Mouse (Mus musculus) CH12.LX (cell line): Measurements from ENCODE around the gene Tmpo. TPM values are rescaled to one million over a fixed set of nuclear protein-coding genes. Genes with fewer than 3 reads are reported as not detected.

Experiments used
- DNase-seq: peaks from one replicate; pipeline ENCODE4 v3.0.0-alpha.2; 2013; ENCODE audit errors: extremely low read depth
- H3K27ac ChIP-seq: 2 replicates; pipeline ENCODE4 v1.5.1; 2012; ENCODE audit warnings: low read depth, mild to moderate bottlenecking, control low read depth, moderate library complexity; ENCODE audit not compliant: insufficient read depth
- H3K27me3 ChIP-seq: replicated peaks from 2 replicates; pipeline ENCODE3; 2012; ENCODE audit warnings: inconsistent platforms
- H3K36me3 ChIP-seq, 2 experiments: replicated peaks in 1 of 2; 2 replicates each; pipeline versions ENCODE3 to v1.6.1; 2012; ENCODE audit warnings: inconsistent platforms in 1 of 2, low read length in 1 of 2, mild to moderate bottlenecking in 1 of 2, mixed read lengths in 1 of 2, moderate library complexity in 1 of 2; ENCODE audit not compliant: control insufficient read depth in 1 of 2, insufficient read depth in 1 of 2
- H3K4me1 ChIP-seq, 2 experiments: 2 replicates each; pipeline ENCODE4 v1.6.1; 2012; ENCODE audit warnings: inconsistent platforms in 1 of 2, moderate library complexity in 1 of 2; ENCODE audit not compliant: insufficient read depth in 2 of 2, control insufficient read depth in 1 of 2
- H3K4me2 ChIP-seq: 2 replicates; pipeline ENCODE4 v1.6.1; 2012; ENCODE audit warnings: low read depth, mild to moderate bottlenecking, control low read depth; ENCODE audit not compliant: poor library complexity, insufficient read depth, severe bottlenecking
- H3K4me3 ChIP-seq, 3 experiments: fragments of 150-350 bp in 1 of 3; sonication (generic) in 1 of 3; replicated peaks in 1 of 3; 2 replicates each; pipeline versions ENCODE3 to v1.5.1; 2011 to 2012; ENCODE audit warnings: low read depth in 2 of 3, low read length in 2 of 3, mild to moderate bottlenecking in 2 of 3, moderate library complexity in 2 of 3, control low read depth in 1 of 3, improper control_type of control experiment in 1 of 3, inconsistent platforms in 1 of 3, mixed read lengths in 1 of 3; ENCODE audit not compliant: poor library complexity in 1 of 3
- H3K79me2 ChIP-seq: replicated peaks from 2 replicates; pipeline ENCODE4 v1.6.1; 2012; ENCODE audit warnings: mild to moderate bottlenecking, moderate library complexity; ENCODE audit not compliant: control insufficient read depth, poor library complexity, insufficient read depth, severe bottlenecking; ENCODE audit errors: extremely low read depth
- H3K9ac ChIP-seq: 2 replicates; pipeline ENCODE4 v1.6.1; 2012; ENCODE audit warnings: low read depth, mild to moderate bottlenecking, control low read depth, moderate library complexity; ENCODE audit not compliant: insufficient read depth
- H3K9me3 ChIP-seq: replicated peaks from 2 replicates; pipeline ENCODE3; 2012; ENCODE audit warnings: low read length, inconsistent platforms, mixed read lengths
- BHLHE40 ChIP-seq: IDR thresholded peaks from 2 replicates; pipeline ENCODE4 v1.6.1; 2011; ENCODE audit warnings: mild to moderate bottlenecking, low read depth, low read length, improper control_type of control experiment
- CHD2 ChIP-seq: IDR thresholded peaks from 2 replicates; pipeline ENCODE4 v1.6.1; 2011; ENCODE audit warnings: low read length, improper control_type of control experiment
- E2F4 ChIP-seq: IDR thresholded peaks from 2 replicates; pipeline ENCODE4 v1.6.1; 2011; ENCODE audit warnings: low read depth, low read length, improper control_type of control experiment; ENCODE audit not compliant: insufficient replicate concordance
- EP300 ChIP-seq: IDR thresholded peaks from 2 replicates; pipeline ENCODE4 v1.6.1; 2011; ENCODE audit warnings: low read length, improper control_type of control experiment
- ETS1 ChIP-seq: conservative IDR thresholded peaks from 2 replicates; pipeline ENCODE4 v1.6.1; 2012; ENCODE audit warnings: low read depth, mild to moderate bottlenecking, inconsistent platforms, low read length, improper control_type of control experiment, moderate library complexity
- HCFC1 ChIP-seq: IDR thresholded peaks from 2 replicates; pipeline ENCODE4 v1.6.1; 2012; ENCODE audit warnings: low read depth, mild to moderate bottlenecking, inconsistent platforms, low read length, improper control_type of control experiment
- IRF4 ChIP-seq: IDR thresholded peaks from 2 replicates; pipeline ENCODE4 v1.6.1; 2014; ENCODE audit warnings: low read depth, mild to moderate bottlenecking, inconsistent platforms, low read length, improper control_type of control experiment
- JUN ChIP-seq: IDR thresholded peaks from 2 replicates; pipeline ENCODE4 v1.6.1; 2011; ENCODE audit warnings: low read depth, mild to moderate bottlenecking, low read length, improper control_type of control experiment, moderate library complexity; ENCODE audit not compliant: insufficient read depth
- JUND ChIP-seq: conservative IDR thresholded peaks from 2 replicates; pipeline ENCODE4 v1.6.1; 2011; ENCODE audit warnings: low read depth, low read length, improper control_type of control experiment
- MAFK ChIP-seq: IDR thresholded peaks from 2 replicates; pipeline ENCODE4 v1.6.1; 2011; ENCODE audit warnings: low read length, improper control_type of control experiment; ENCODE audit not compliant: insufficient replicate concordance
- MAX ChIP-seq: IDR thresholded peaks from 2 replicates; pipeline ENCODE4 v1.6.1; 2011; ENCODE audit warnings: low read length, improper control_type of control experiment
- MAZ ChIP-seq: IDR thresholded peaks from 2 replicates; pipeline ENCODE4 v1.6.1; 2012; ENCODE audit warnings: low read depth, mild to moderate bottlenecking, inconsistent platforms, low read length, improper control_type of control experiment, moderate library complexity
- MEF2A ChIP-seq: IDR thresholded peaks from 2 replicates; pipeline ENCODE4 v1.6.1; 2014; ENCODE audit warnings: low read depth, mild to moderate bottlenecking, inconsistent platforms, low read length, improper control_type of control experiment, borderline replicate concordance
- MXI1 ChIP-seq: IDR thresholded peaks from 2 replicates; pipeline ENCODE4 v1.6.1; 2011; ENCODE audit warnings: mild to moderate bottlenecking, low read depth, low read length, improper control_type of control experiment
- MYC ChIP-seq: IDR thresholded peaks from 2 replicates; pipeline ENCODE4 v1.6.1; 2011; ENCODE audit warnings: low read depth, mild to moderate bottlenecking, improper control_type of control experiment, low read length
- NELFE ChIP-seq: IDR thresholded peaks from 2 replicates; pipeline ENCODE4 v1.6.1; 2011; ENCODE audit warnings: low read depth, low read length, improper control_type of control experiment
- SIN3A ChIP-seq: IDR thresholded peaks from 2 replicates; pipeline ENCODE4 v1.6.1; 2012; ENCODE audit warnings: low read length, improper control_type of control experiment, inconsistent platforms
- TBP ChIP-seq: conservative IDR thresholded peaks from 2 replicates; pipeline ENCODE4 v1.6.1; 2011; ENCODE audit warnings: low read depth, low read length, improper control_type of control experiment
- UBTF ChIP-seq: IDR thresholded peaks from 2 replicates; pipeline ENCODE4 v1.6.1; 2012; ENCODE audit warnings: low read depth, mild to moderate bottlenecking, inconsistent platforms, low read length, improper control_type of control experiment, moderate library complexity
- ZC3H11A ChIP-seq: IDR thresholded peaks from 2 replicates; pipeline ENCODE4 v1.6.1; 2012; ENCODE audit warnings: low read depth, mild to moderate bottlenecking, inconsistent platforms, low read length, improper control_type of control experiment
- ZMIZ1 ChIP-seq: IDR thresholded peaks from 2 replicates; pipeline ENCODE4 v1.6.1; 2012; ENCODE audit warnings: low read depth, mild to moderate bottlenecking, inconsistent platforms, low read length, improper control_type of control experiment
- dilution Hi-C: fragments of 300-500 bp; cut with MboI; formaldehyde crosslinking; loops from 2 replicates; pipeline ENCODE4 v1.14.3; 2020; ENCODE audit warnings: low sequenced_read_pairs; ENCODE audit not compliant: extremely low pct_unique_long_range_greater_than_20kb, extremely low pct_ligation_motif_present
- in situ Hi-C: fragments of 300-500 bp; cut with MboI; formaldehyde crosslinking; loops from 3 replicates; pipeline ENCODE4 v1.14.3; 2019; ENCODE audit warnings: low sequenced_read_pairs, low pct_ligation_motif_present, low pct_unique_long_range_greater_than_20kb, mixed read lengths
- polyA plus RNA-seq: library from polyadenylated mRNA; unstranded; fragments of >175 nt; gene quantifications from 2 replicates; pipeline ENCODE4 v1.2.1, GENCODE M21; 2012; ENCODE audit warnings: low read depth; ENCODE audit not compliant: insufficient read length
- total RNA-seq, 2 experiments: library from RNA; depleted of rRNA; stranded (reverse); fragments of 300-350 nt in 1 of 2; fragments of >200 nt in 1 of 2; gene quantifications; 2 replicates each; pipeline ENCODE4 v1.2.3; 2012 to 2014

The Tmpo gene
- total and polyA plus RNA-seq, 3 experiments, result 163 to 467 (median 198) TPM

DNA sequence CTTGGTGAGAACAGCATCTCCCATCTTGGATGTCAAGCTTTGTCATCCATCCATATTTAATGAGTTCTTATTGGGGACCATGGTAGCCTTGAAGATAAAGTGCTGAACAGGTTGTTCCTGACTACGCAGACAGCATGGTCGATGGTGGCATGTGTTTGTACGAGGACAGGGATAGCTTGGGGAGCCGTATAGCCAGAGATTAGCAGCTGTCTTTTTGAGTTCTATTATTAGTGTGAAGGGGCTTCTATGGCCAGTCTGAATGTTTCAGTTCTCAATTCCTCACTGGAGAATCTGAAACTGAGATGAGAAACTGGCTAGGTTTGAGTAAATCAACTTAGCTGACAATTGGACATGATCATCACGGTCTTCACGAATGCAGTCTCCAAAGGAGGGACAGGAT, 24.5 kb upstream of the Tmpo start:
- H3K9ac ChIP-seq, result peak overlapping the region; percentile 32
- H3K4me1 ChIP-seq, result peaks cover 5 to 14% of the 10 kb centered on the region in 2 experiments
- H3K79me2 ChIP-seq, result no peaks in the 10 kb centered on the region
- dilution Hi-C loops, result no loop called here
- H3K9me3 ChIP-seq, result peaks cover 5% of the 10 kb centered on the region
- peak; percentile 54 for DNase-seq
- no peaks in the 10 kb centered on the region for H3K36me3 ChIP-seq
- H3K4me2 ChIP-seq, result peak overlapping the region; percentile 83
- TF ChIP-seq JUND (0 out of 2 replicates have a peak, but pooled peaks have one; percentile 39), MAX (peak; percentile 69), E2F4 (no peak), BHLHE40 (0 out of 2 replicates have a peak, but pooled peaks have one; percentile 5), MAFK (peak; percentile 11; the same call in 1 of the 2 replicates), MXI1 (peak; percentile 62; the same call in 1 of the 2 replicates), ETS1 (peak; percentile 31; the same call in 1 of the 2 replicates), CHD2 (0 out of 2 replicates have a peak, but pooled peaks have one; percentile 4), SIN3A (peak; percentile 72), MEF2A (peak; percentile 79), UBTF (no peak), ZMIZ1 (no peak), IRF4 (peak; percentile 90), MYC (peak; percentile 75), EP300 (peak; percentile 93), JUN (peak; percentile 29; the same call in 1 of the 2 replicates)
- TF ChIP-seq, all 38 proteins: peak for 13
- in situ Hi-C loops, result no loop called here
- H3K27ac ChIP-seq, result peak overlapping the region; percentile 30
- peak overlapping the region in 1 of 3 experiments; percentile 52 for H3K4me3 ChIP-seq
- H3K27me3 ChIP-seq, result no peaks in the 10 kb centered on the region

DNA sequence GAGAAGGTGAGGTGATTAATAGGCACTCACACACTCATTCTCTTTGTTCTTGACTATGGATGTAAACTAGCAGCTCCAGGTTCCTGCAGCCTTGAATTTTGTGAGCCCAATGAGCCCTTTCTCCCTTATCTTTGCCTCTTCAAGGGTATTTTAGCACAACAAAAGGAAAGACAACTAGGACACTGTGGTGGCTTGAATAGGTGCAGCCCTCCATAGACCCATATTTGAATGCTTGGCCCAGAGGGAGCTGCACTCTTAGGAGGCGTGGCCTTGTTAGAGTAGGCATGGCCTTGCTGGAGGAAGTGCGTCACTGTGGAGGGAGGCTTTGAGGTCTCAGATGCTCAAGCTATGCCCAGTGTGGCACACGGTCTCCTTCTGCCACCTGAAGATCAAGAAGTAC, 19.5 kb upstream of the Tmpo start:
- TF ChIP-seq MAZ (no peak), JUN (no peak), IRF4 (no peak), E2F4 (no peak), TBP (no peak), BHLHE40 (no peak), MAX (no peak), ZC3H11A (no peak), UBTF (no peak), MYC (no peak), EP300 (no peak), NELFE (no peak), HCFC1 (no peak)
- TF ChIP-seq, all 38 proteins: peak for 0
- Histone ChIP-seq H3K36me3 (no peaks in the 10 kb centered on the region), H3K27me3 (no peaks in the 10 kb centered on the region), H3K4me3 (no peak overlapping the region), H3K79me2 (no peaks in the 10 kb centered on the region), H3K9me3 (peaks cover 10% of the 10 kb centered on the region), H3K4me1 (peaks cover 4 to 5% of the 10 kb centered on the region in 2 experiments), H3K27ac (no peak overlapping the region), H3K9ac (no peak overlapping the region), H3K4me2 (no peak overlapping the region)
- in situ Hi-C loops (no loop called here), dilution Hi-C loops (no loop called here)
- DNase-seq, result no peak
